Mouse (Mus musculus): ENCODE measurements at regions not wholly inside any gene's neighbourhood (a gene's known extent, or its start where the extent isn't known, plus 50 kb on each side); places are given as distances from the start of the nearest gene placed in this dataset.

DNA sequence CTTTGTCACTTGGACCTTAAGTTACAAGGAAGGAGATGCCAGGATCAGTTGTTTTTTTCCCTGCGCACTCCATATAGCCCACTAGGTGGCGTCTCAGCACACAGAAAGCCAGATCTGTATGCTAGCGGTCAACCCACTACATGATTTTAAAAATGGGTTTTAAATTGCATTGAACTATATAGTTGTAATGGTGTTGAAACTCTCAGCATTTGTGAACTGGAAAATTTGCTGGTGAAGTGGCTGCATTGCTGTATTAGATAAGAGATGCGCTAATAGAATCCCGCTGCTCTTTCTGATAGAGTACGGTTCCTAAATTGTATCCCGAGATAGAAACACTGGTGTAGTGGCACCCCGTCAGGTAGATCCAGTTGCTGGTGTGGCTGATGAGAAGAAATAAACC lies 261.9 kb upstream of the Mpped2 start:
- Histone ChIP-seq H3K9ac (ENCODE audit: control insufficient read depth, low read depth, low read length, poor library complexity, severe bottlenecking) (no peak overlapping the region), H3K27me3 (ENCODE audit: control insufficient read depth in 1 of 2, insufficient read depth in 2 of 2, low read length in 2 of 2) (no peaks in the 10 kb centered on the region), H3K36me3 (ENCODE audit: control insufficient read depth in 1 of 2, insufficient read depth in 2 of 2, low read length in 2 of 2) (no peaks in the 10 kb centered on the region), H3K9me3 (replicated peaks; ENCODE audit: insufficient read depth, low read length) (no peaks in the 10 kb centered on the region), H3K79me2 (ENCODE audit: control insufficient read depth, insufficient read depth, low read length, poor library complexity) (no peaks in the 10 kb centered on the region), H3K4me3 (ENCODE audit: control insufficient read depth in 1 of 2, insufficient read depth in 1 of 2, low read depth in 2 of 2, low read length in 2 of 2) (no peak overlapping the region), H3K4me1 (ENCODE audit: control insufficient read depth in 1 of 2, insufficient read depth in 2 of 2, low read length in 2 of 2) (no peaks in the 10 kb centered on the region), H3K27ac (ENCODE audit: control insufficient read depth, low read depth, low read length) (no peak overlapping the region)
- TF ChIP-seq NRF1 (IDR thresholded peaks at IDR 0.05; ENCODE audit: insufficient read depth, low read depth, low read length, poor library complexity, severe bottlenecking) (no peak), SMC3 (IDR thresholded peaks at IDR 0.05; ENCODE audit: low read depth, low read length) (peak; percentile 69), ZC3H11A (IDR thresholded peaks at IDR 0.05; ENCODE audit: low read depth, low read length) (peak; percentile 68), GABPA (IDR thresholded peaks at IDR 0.05; ENCODE audit: low read depth, low read length) (no peak), CTCF (IDR thresholded peaks at IDR 0.05 in 2 of 3, conservative IDR thresholded peaks at IDR 0.05 in 1 of 3; ENCODE audit: control insufficient read depth in 1 of 3, insufficient read depth in 1 of 3, low read depth in 2 of 3, low read length in 3 of 3, poor library complexity in 1 of 3, severe bottlenecking in 1 of 3) (peak; percentile 41 to 72 (median 62)), TAL1 (IDR thresholded peaks at IDR 0.05; ENCODE audit: low read length) (no peak), RAD21 (IDR thresholded peaks at IDR 0.05; ENCODE audit: low read depth, low read length) (peak; percentile 68)
- DNase-seq (ENCODE audit: low read depth, low spot score) = peak; percentile 27

- Histone ChIP-seq H3K9ac (ENCODE audit: control insufficient read depth, low read depth, low read length, poor library complexity, severe bottlenecking) (no peak overlapping the region), H3K36me3 (ENCODE audit: control insufficient read depth in 1 of 2, insufficient read depth in 2 of 2, low read length in 2 of 2) (no peaks in the 10 kb centered on the region), H3K9me3 (replicated peaks; ENCODE audit: insufficient read depth, low read length) (no peaks in the 10 kb centered on the region), H3K27ac (ENCODE audit: control insufficient read depth, low read depth, low read length) (no peak overlapping the region), H3K4me1 (ENCODE audit: control insufficient read depth in 1 of 2, insufficient read depth in 2 of 2, low read length in 2 of 2) (no peaks in the 10 kb centered on the region), H3K79me2 (ENCODE audit: control insufficient read depth, insufficient read depth, low read length, poor library complexity) (no peaks in the 10 kb centered on the region), H3K27me3 (ENCODE audit: control insufficient read depth in 1 of 2, insufficient read depth in 2 of 2, low read length in 2 of 2) (no peaks in the 10 kb centered on the region), H3K4me3 (ENCODE audit: control insufficient read depth in 1 of 2, insufficient read depth in 1 of 2, low read depth in 2 of 2, low read length in 2 of 2) (no peak overlapping the region)
- TF ChIP-seq MYC (IDR thresholded peaks at IDR 0.05; ENCODE audit: low read depth, low read length) = no peak
- no peak for TF ChIP-seq TBP (IDR thresholded peaks at IDR 0.05; ENCODE audit: low read depth, low read length)
- no peak for TF ChIP-seq ZNF384 (IDR thresholded peaks at IDR 0.05; ENCODE audit: low read depth, low read length)
- no peak for TF ChIP-seq HCFC1 (IDR thresholded peaks at IDR 0.05; ENCODE audit: low read depth, low read length)
- no peak for TF ChIP-seq USF2 (IDR thresholded peaks at IDR 0.05; ENCODE audit: borderline replicate concordance in 1 of 2, insufficient read depth in 1 of 2, low read depth in 1 of 2, low read length in 2 of 2)
- no peak for TF ChIP-seq TCF12 (IDR thresholded peaks at IDR 0.05; ENCODE audit: low read depth, low read length)
- no peak for TF ChIP-seq ETS1 (IDR thresholded peaks at IDR 0.05; ENCODE audit: low read depth, low read length)
- no peak for TF ChIP-seq POLR2AphosphoS2 (IDR thresholded peaks at IDR 0.05; ENCODE audit: low read length)
- TF ChIP-seq SIN3A (IDR thresholded peaks at IDR 0.05; ENCODE audit: low read length) = no peak
- TF ChIP-seq USF1 (IDR thresholded peaks at IDR 0.05; ENCODE audit: low read depth, low read length) = no peak
- no peak for TF ChIP-seq MXI1 (IDR thresholded peaks at IDR 0.05; ENCODE audit: low read depth, low read length)
- TF ChIP-seq MAFK (IDR thresholded peaks at IDR 0.05; ENCODE audit: borderline replicate concordance, low read depth, low read length) = no peak
- no peak for TF ChIP-seq EP300 (IDR thresholded peaks at IDR 0.05; ENCODE audit: low read depth in 1 of 2, low read length in 2 of 2)
- TF ChIP-seq BHLHE40 (IDR thresholded peaks at IDR 0.05; ENCODE audit: borderline replicate concordance, low read depth, low read length) = no peak
- TF ChIP-seq NRF1 (IDR thresholded peaks at IDR 0.05; ENCODE audit: insufficient read depth, low read depth, low read length, poor library complexity, severe bottlenecking) = no peak
- TF ChIP-seq ZC3H11A (IDR thresholded peaks at IDR 0.05; ENCODE audit: low read depth, low read length) = no peak
- DNase-seq (ENCODE audit: low read depth, low spot score) = no peak
These were observed 261.4 kb upstream of the Mpped2 start for GRCm38 (mm10) chr2:106431637-106432199.
